Mouse (Mus musculus) lung, postnatal 0 days (tissue): ENCODE measurements around the gene Pin1.

Experiments used
- CTCF ChIP-seq: IDR thresholded peaks from 2 replicates; pipeline ENCODE4 v1.5.1; 2016; ENCODE audit warnings: antibody characterized with exemption, mild to moderate bottlenecking
- EP300 ChIP-seq: IDR thresholded peaks from 2 replicates; pipeline ENCODE4 v1.6.1; 2016; ENCODE audit warnings: antibody characterized with exemption, mild to moderate bottlenecking, control low read depth

DNA sequence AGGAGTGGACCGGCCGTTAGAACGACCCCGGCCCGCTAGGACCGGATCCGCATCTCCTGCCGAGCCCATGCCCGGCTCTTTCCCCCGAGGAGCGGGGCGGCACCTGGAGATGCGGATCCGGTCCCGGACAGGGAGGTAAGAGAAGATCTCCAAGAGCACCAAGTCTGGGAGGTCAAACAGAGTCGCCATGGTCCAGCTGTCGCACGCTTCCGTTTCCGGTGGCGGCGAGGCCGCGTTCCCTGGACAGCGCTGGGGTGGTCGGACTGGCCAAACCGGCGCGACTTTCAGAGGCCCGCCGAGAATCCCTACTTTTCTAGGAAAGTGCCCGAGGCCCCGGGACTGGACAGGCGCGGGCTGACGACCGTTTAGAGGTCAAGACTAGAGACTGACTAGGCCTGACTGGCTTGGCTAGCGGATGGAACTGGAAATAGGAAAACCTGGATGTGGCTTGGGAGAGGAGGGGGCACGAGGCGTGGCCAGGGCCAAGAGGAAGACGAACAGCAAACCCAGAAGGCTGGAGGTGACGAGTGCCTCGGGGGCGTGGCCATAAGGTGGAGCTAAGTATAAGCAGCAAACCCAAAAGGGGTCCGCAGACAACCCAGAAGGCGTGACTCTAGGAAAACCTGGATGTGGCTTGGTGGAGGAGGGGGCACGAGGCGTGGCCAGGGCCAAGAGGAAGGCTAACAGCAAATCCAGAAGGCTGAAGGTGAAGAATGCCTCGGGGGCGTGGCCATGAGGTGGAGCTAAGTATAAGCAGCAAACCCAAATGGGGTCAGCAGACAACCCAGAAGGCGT, 9.6 kb upstream of the Pin1 start, which contains the start of gene Ubl5:
- TF ChIP-seq CTCF (no peak), EP300 (no peak)
